Mouse (Mus musculus): Measurements from ENCODE around the gene Gstp3. TPM values are rescaled to one million over a fixed set of nuclear protein-coding genes. Genes with fewer than 3 reads are reported as not detected.
A peak's percentile ranks its signal among the peaks of the same experiment; 100 is the strongest.

Gstp3 gene
- total and polyA plus RNA-seq, 2 experiments from 2014 or later = not detected

DNA sequence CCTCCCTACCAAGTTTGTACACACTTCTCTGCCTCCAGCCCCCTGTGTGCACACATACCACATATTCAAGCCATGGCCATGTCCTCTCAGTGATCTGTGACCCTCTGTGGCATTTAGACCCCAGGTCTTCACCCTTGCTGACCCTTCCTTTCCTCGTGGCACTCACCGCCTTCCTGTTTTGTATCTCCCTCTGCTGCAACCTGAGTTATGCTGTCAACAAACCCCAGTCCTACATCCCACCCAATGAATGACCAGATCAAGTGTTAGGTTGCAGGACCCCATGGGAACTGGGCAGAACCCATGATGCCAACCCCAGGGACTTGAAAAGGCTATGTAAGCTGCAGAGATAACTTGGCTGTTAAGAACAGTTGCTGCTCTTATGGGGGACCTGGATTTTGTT, 42.7 kb upstream of the Gstp3 start:
- TF ChIP-seq CTCF (IDR thresholded peaks at IDR 0.05; ENCODE audit: low read depth) = no peak
- H3K4me2 ChIP-seq (ENCODE audit: low read depth) = peak overlapping the region; percentile 76; the same call in 1 of the 2 replicates
- WGBS = 91% methylated on average over 2 of the region's 2 CpGs
- H3K9me3 ChIP-seq (ENCODE audit: low read length) = no peaks in the 10 kb centered on the region
- no peaks in the 10 kb centered on the region for H3K27me3 ChIP-seq (ENCODE audit: insufficient read depth, low read length)
- peaks cover 30% of the 10 kb centered on the region for H3K36me3 ChIP-seq (ENCODE audit: insufficient read depth)
- no peak overlapping the region for H3K27ac ChIP-seq (ENCODE audit: low read depth, low read length)
- ATAC-seq (no peak), DNase-seq (no peak)
- 0 out of 2 replicates have a peak, but pooled peaks cover 7% of the 10 kb centered on the region for H3K4me1 ChIP-seq (ENCODE audit: insufficient read depth)
- no peak overlapping the region; the same call in 1 of the 2 replicates for H3K4me3 ChIP-seq (ENCODE audit: low read depth, low read length)
- no peak overlapping the region for H3K9ac ChIP-seq

DNA sequence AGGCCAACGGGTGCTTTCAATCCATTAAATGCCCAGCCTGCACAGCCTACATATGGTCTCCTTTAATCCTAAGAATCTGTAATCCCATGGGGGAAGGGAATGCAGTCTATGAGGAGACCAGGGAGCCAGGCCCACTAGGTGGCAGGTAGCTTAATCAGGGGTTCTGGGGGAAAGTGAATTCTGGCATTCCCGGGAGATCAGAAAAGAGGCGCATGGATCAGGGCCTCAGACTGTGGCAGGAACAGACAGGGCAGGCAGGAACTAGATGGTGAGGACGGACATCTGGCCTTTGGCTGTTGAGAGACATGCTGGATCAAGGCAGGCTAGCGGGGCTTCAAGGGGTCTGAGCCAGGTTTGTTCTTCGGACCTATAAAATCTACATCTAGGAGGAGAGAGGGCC, 42.1 kb upstream of the Gstp3 start:
- Histone ChIP-seq H3K36me3 (ENCODE audit: insufficient read depth) (peaks cover 24% of the 10 kb centered on the region), H3K27ac (ENCODE audit: low read depth, low read length) (0 out of 2 replicates have a peak overlapping the region, but pooled peaks have one; percentile 29), H3K9ac (peak overlapping the region; percentile 84), H3K27me3 (ENCODE audit: insufficient read depth, low read length) (no peaks in the 10 kb centered on the region), H3K4me3 (ENCODE audit: low read depth, low read length) (peak overlapping the region; percentile 63), H3K4me1 (ENCODE audit: insufficient read depth) (0 out of 2 replicates have a peak, but pooled peaks cover 7% of the 10 kb centered on the region), H3K4me2 (ENCODE audit: low read depth) (peak overlapping the region; percentile 76), H3K9me3 (ENCODE audit: low read length) (no peaks in the 10 kb centered on the region)
- ATAC-seq = no peak
- WGBS = 56% methylated on average over 6 of the region's 6 CpGs
- TF ChIP-seq CTCF (IDR thresholded peaks at IDR 0.05; ENCODE audit: low read depth) = peak; percentile 37; the same call in 1 of the 2 replicates
- no peak for DNase-seq

DNA sequence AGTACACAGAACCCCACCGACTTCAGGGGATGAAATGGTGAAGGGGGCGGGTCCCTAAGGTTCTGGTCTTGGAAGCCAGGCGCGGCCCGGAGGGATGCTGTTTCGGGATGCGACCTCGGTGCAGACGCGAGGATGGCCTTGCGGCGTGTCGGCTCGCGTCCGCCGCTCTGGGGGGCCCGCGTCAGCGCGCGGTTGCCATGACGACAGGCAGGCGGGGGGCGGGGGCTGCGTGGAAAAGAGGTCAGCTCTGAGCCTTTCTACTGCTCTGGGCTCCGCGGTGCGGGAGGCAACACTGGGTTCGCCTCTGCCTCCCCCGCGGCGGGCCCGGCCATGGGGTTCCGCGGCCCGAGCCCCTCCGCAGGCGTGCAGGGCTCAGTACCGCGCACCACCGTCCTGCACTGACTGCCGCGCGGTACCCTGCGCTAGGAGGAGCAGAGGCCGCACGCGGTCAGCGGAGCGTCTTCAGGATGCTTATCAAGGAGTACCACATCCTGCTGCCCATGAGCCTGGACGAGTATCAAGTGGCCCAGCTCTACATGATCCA, 41.4 kb upstream of the Gstp3 start:
- Histone ChIP-seq H3K4me1 (ENCODE audit: insufficient read depth) (0 out of 2 replicates have a peak, but pooled peaks cover 11% of the 10 kb centered on the region), H3K36me3 (ENCODE audit: insufficient read depth) (peaks cover 19% of the 10 kb centered on the region), H3K4me2 (ENCODE audit: low read depth) (peak overlapping the region; percentile 76), H3K9ac (peak overlapping the region; percentile 84), H3K9me3 (ENCODE audit: low read length) (no peaks in the 10 kb centered on the region), H3K27ac (ENCODE audit: low read depth, low read length) (peak overlapping the region; percentile 71), H3K27me3 (ENCODE audit: insufficient read depth, low read length) (no peaks in the 10 kb centered on the region), H3K4me3 (ENCODE audit: low read depth, low read length) (peak overlapping the region; percentile 63)
- DNase-seq = peak; percentile 78
- WGBS = 2% methylated on average over 51 of the region's 52 CpGs
- peak; percentile 12 for ATAC-seq
- TF ChIP-seq CTCF (IDR thresholded peaks at IDR 0.05; ENCODE audit: low read depth) = no peak; the same call in 1 of the 2 replicates

DNA sequence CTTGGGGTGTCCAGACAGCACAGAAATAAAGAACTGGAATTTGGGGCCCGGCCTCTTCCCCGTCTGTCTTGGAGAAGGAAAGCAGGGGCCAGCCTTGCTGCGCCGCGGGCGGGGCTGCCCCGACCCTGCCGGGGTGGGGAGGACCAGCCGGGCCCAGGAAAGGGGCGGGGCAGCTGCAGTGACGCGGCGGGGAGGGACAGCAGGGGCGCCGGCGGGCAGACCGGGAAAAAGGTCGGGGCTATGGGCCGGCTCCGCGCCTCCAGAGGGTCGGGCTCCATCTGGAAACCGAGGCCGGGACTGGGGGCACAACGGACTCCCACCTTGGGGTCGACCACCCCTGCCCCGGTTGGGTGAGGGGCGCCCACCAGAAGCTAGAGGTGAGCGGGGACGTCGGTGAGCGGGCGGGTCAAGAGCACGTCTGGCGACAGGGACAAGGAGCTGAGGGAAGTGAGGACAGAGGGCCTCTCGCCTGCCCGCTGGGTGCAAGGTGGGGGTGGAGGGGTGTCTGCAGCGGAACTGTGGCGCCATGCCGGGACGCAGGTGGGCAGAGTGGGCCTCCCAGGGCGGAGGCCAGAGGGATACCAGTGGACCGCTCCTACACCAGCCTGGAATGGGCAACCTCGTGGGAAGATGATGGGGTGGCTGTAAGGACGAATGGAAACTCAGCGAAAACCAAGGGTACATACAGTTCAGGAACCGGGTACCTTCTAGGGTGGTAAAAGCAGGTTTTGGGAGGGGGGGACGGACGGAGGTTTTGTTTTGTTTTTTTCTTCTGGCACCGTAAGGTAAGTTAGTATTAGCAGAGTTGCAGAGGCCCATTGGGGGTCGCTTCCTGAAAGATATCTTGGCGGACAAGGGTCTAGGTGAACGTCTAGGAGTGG, 40.7 kb upstream of the Gstp3 start, which contains the start of gene Pitpnm1:
Gene Pitpnm1, plus strand, starts transcription at position 162 of the 881 bp plus-strand sequence.
- Histone ChIP-seq H3K4me1 (ENCODE audit: insufficient read depth) (0 out of 2 replicates have a peak, but pooled peaks cover 11% of the 10 kb centered on the region), H3K9me3 (ENCODE audit: low read length) (no peaks in the 10 kb centered on the region), H3K27me3 (ENCODE audit: insufficient read depth, low read length) (no peaks in the 10 kb centered on the region), H3K27ac (ENCODE audit: low read depth, low read length) (peak within 1 kb of the TSS; percentile 71; the same call in 1 of the 2 replicates), H3K4me3 (ENCODE audit: low read depth, low read length) (peak within 1 kb of the TSS; percentile 63), H3K36me3 (ENCODE audit: insufficient read depth) (peaks cover 12% of the 10 kb centered on the region), H3K4me2 (ENCODE audit: low read depth) (peak within 1 kb of the TSS; percentile 76), H3K9ac (peak within 1 kb of the TSS; percentile 84)
- 3% methylated on average over 53 of the region's 53 CpGs for WGBS
- DNase-seq = no peak
- no peak for TF ChIP-seq CTCF (IDR thresholded peaks at IDR 0.05; ENCODE audit: low read depth)
- no peak for ATAC-seq

DNA sequence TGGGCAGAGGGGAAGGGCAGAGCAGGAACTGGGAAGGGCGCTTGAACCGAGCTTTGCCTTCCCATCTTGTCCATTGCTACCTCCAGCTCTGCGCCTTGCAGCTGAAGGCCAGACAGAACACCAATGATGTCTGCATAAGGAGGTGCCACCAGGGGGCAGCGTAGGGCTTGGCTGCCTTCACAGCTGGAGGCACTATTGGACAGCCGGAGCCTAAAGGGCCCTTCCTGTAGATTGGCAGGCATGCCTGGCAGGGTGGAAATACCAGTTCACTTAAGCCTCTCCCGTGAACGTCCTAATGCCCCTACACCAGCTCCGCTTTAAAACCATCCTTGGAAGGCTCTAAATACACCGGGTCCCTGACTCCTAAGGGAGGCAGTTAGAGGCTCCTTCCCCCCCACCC, 39.7 kb upstream of the Gstp3 start:
- ATAC-seq (no peak), DNase-seq (peak; percentile 86)
- 0 out of 2 replicates have a peak, but pooled peaks cover 11% of the 10 kb centered on the region for H3K4me1 ChIP-seq (ENCODE audit: insufficient read depth)
- peaks cover 6% of the 10 kb centered on the region for H3K36me3 ChIP-seq (ENCODE audit: insufficient read depth)
- H3K9me3 ChIP-seq (ENCODE audit: low read length) = no peaks in the 10 kb centered on the region
- 10% methylated on average over 9 of the region's 9 CpGs for WGBS
- no peak overlapping the region for H3K27ac ChIP-seq (ENCODE audit: low read depth, low read length)
- peak; percentile 91 for TF ChIP-seq CTCF (IDR thresholded peaks at IDR 0.05; ENCODE audit: low read depth)
- no peak overlapping the region for H3K4me3 ChIP-seq (ENCODE audit: low read depth, low read length)
- no peaks in the 10 kb centered on the region for H3K27me3 ChIP-seq (ENCODE audit: insufficient read depth, low read length)
- no peak overlapping the region for H3K9ac ChIP-seq
- peak overlapping the region; percentile 76; the same call in 1 of the 2 replicates for H3K4me2 ChIP-seq (ENCODE audit: low read depth)

DNA sequence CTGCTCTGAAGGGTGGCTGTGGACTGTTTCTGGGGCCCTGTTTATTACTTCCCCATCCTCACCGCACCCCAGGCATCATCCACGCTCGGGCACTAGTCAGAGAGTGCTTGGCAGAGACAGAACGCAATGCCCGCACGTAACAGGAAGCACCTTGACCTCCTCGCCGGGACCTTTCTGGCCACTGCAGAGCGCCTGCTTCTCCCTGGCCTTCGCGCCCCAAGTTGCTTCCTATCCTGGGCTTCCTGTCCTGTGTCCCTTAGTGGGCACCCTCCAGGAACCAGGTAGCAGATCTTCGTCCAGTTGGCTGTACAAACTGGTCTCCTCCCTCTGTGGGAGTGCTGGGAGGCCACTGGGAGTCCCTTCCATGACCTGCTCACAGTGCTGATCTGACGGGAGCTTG, 39.1 kb upstream of the Gstp3 start:
- TF ChIP-seq CTCF (IDR thresholded peaks at IDR 0.05; ENCODE audit: low read depth) = no peak
- H3K4me3 ChIP-seq (ENCODE audit: low read depth, low read length) = no peak overlapping the region
- WGBS = 91% methylated on average over 13 of the region's 13 CpGs
- DNase-seq (no peak), ATAC-seq (no peak)
- H3K36me3 ChIP-seq (ENCODE audit: insufficient read depth) = peaks cover 6% of the 10 kb centered on the region
- no peaks in the 10 kb centered on the region for H3K9me3 ChIP-seq (ENCODE audit: low read length)
- H3K4me2 ChIP-seq (ENCODE audit: low read depth) = no peak overlapping the region
- H3K27me3 ChIP-seq (ENCODE audit: insufficient read depth, low read length) = no peaks in the 10 kb centered on the region
- H3K27ac ChIP-seq (ENCODE audit: low read depth, low read length) = no peak overlapping the region
- H3K4me1 ChIP-seq (ENCODE audit: insufficient read depth) = 0 out of 2 replicates have a peak, but pooled peaks cover 11% of the 10 kb centered on the region
- H3K9ac ChIP-seq = no peak overlapping the region

Measured in forebrain, postnatal 0 days (tissue).